Mouse (Mus musculus) liver, embryonic 15.5 days (tissue): ENCODE measurements around the gene Col23a1. TPM values are rescaled to one million over a fixed set of nuclear protein-coding genes. Genes with fewer than 3 reads are reported as not detected.
A peak's percentile ranks its signal among the peaks of the same experiment; 100 is the strongest.

Experiments
- ATAC-seq: fragments of 200-750 bp; cut with Nextera tagmentation; 2 replicates; pipeline ENCODE4 v1.8.0; 2017; ENCODE audit warnings: moderate number of reproducible peaks, mild to moderate bottlenecking, moderate library complexity; ENCODE audit not compliant: insufficient read depth
- H3K27ac ChIP-seq: fragments of 300-500 bp; sonication (generic); replicated peaks from 2 replicates; pipeline ENCODE4 v1.5.1; 2015; ENCODE audit warnings: mild to moderate bottlenecking, inconsistent platforms
- H3K27me3 ChIP-seq: fragments of 300-500 bp; sonication (generic); 2 replicates; pipeline ENCODE4 v1.6.1; 2015; ENCODE audit warnings: mild to moderate bottlenecking, inconsistent platforms
- H3K36me3 ChIP-seq: fragments of 300-500 bp; sonication (generic); replicated peaks from 2 replicates; pipeline ENCODE4 v1.6.1; 2015; ENCODE audit warnings: moderate library complexity, mild to moderate bottlenecking, inconsistent platforms
- H3K4me1 ChIP-seq: fragments of 300-500 bp; sonication (generic); replicated peaks from 2 replicates; pipeline ENCODE4 v1.6.1; 2015; ENCODE audit warnings: inconsistent platforms
- H3K4me2 ChIP-seq: fragments of 300-500 bp; sonication (generic); 2 replicates; pipeline ENCODE4 v1.6.1; 2015; ENCODE audit warnings: moderate library complexity, mild to moderate bottlenecking, inconsistent platforms
- H3K4me3 ChIP-seq: fragments of 300-500 bp; sonication (generic); replicated peaks from 2 replicates; pipeline ENCODE4 v1.5.1; 2015; ENCODE audit warnings: mild to moderate bottlenecking, inconsistent platforms
- H3K9ac ChIP-seq: fragments of 300-500 bp; sonication (generic); 2 replicates; pipeline ENCODE4 v1.6.1; 2015; ENCODE audit warnings: moderate library complexity, mild to moderate bottlenecking, inconsistent platforms
- H3K9me3 ChIP-seq: fragments of 300-500 bp; sonication (generic); replicated peaks from 2 replicates; pipeline ENCODE4 v1.6.1; 2016; ENCODE audit warnings: inconsistent platforms
- WGBS: fragments of 180-500 bp; shearing (Covaris S2); methylation state at CpG from one replicate; pipeline ENCODE4 v1.1.7; 2015; ENCODE audit warnings: mixed read lengths; ENCODE audit not compliant: insufficient replicate concordance; 5-methylcytosine and 5-hydroxymethylcytosine counted together
- polyA plus RNA-seq: library from polyadenylated mRNA; unstranded; fragments of >200 nt; fragmentation: Nextera tagmentation; extraction: Ambion mirVana; gene quantifications from 2 replicates; pipeline ENCODE4 v1.2.1, GENCODE M21; 2015

Col23a1 gene
- polyA plus RNA-seq, 1 experiment from 2014 or later = 0.17 TPM

DNA sequence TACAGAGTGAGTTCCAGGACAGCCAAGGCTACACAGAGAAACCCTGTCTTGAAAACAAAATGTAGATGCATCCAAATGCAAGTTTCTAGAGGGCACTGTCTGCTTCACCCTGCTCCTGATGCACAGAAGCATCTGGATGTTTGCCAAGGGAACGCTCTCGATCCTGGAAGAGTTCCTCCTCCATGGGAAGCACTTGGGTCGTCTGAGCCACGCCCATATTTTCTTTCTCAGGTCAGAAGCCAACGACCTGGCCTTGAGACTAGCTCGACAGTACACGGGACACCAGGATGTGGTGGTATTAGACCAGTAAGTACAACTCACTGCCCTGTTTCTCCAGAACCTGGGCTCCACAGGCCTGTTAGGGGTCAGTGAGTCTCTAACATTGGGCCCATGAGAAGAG, 301.4 kb downstream of the Col23a1 start:
- H3K9me3 ChIP-seq = no peaks in the 10 kb centered on the region
- WGBS = 73% methylated on average over 7 of the region's 7 CpGs
- H3K9ac ChIP-seq = no peak overlapping the region
- no peak for ATAC-seq
- H3K4me3 ChIP-seq = no peak overlapping the region
- no peak overlapping the region for H3K27ac ChIP-seq
- H3K4me1 ChIP-seq = peaks cover 19% of the 10 kb centered on the region
- H3K27me3 ChIP-seq = no peaks in the 10 kb centered on the region
- no peak overlapping the region for H3K4me2 ChIP-seq
- H3K36me3 ChIP-seq = peaks cover 99% of the 10 kb centered on the region

DNA sequence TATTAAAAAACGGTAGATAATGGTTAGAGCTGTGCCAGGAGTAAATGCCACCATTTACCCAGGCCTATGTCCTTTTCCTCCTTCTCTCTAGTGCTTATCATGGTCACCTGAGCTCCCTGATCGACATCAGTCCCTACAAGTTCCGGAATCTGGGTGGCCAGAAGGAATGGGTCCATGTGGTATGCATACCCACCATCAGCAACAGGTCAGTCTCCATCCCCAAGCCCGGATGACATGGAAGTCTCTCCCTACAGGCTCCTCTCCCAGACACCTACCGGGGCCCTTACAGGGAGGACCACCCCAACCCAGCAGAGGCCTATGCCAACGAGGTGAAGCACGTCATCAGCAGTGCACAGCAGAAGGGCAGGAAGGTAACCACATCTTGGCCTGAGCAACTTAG, 302.2 kb downstream of the Col23a1 start:
- ATAC-seq = no peak
- Histone ChIP-seq H3K9ac (no peak overlapping the region), H3K9me3 (no peaks in the 10 kb centered on the region), H3K27ac (no peak overlapping the region), H3K4me2 (no peak overlapping the region), H3K4me1 (peaks cover 14% of the 10 kb centered on the region), H3K27me3 (no peaks in the 10 kb centered on the region), H3K36me3 (peaks cover 99% of the 10 kb centered on the region), H3K4me3 (no peak overlapping the region)
- WGBS = 84% methylated on average over 7 of the region's 7 CpGs

DNA sequence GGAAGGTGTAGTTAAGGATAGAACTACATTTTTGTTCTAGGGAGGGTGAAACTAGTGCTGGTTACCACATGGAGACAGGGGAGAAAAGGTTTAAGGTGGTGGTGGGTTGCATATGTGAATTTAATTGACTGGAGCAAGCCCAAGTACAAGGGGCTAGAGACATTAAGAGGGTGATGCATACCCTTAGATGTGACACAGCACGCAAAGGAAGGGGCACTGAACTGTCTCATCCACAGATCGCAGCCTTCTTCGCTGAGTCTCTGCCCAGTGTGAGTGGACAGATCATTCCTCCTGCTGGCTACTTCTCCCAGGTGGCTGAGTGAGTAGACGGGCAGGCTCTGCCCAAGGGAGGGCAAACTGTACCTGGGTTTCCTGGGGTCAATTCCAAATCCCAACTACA, 303.6 kb downstream of the Col23a1 start:
- Histone ChIP-seq H3K36me3 (peaks cover 99% of the 10 kb centered on the region), H3K4me2 (no peak overlapping the region), H3K9me3 (no peaks in the 10 kb centered on the region), H3K27me3 (no peaks in the 10 kb centered on the region), H3K27ac (no peak overlapping the region), H3K9ac (no peak overlapping the region), H3K4me3 (no peak overlapping the region), H3K4me1 (peaks cover 16% of the 10 kb centered on the region; the same call in 1 of the 2 replicates)
- WGBS = 85% methylated on average over 4 of the region's 4 CpGs
- ATAC-seq = no peak

DNA sequence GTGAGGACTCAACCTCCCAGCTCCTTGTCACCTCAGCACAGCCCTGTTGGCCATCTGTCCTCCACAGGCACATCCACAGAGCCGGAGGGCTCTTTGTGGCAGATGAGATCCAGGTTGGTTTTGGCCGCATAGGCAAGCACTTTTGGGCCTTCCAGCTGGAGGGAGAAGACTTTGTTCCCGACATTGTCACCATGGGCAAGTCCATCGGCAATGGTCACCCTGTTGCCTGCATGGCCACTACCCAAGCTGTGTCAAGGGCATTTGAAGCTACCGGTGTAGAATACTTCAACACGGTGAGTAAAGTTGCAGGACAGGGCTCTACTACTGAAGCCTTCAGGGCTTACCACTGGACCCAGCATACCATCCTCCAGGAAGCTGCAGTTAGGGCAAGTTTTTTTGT, 304.1 kb downstream of the Col23a1 start:
- H3K9ac ChIP-seq = no peak overlapping the region
- H3K27ac ChIP-seq = no peak overlapping the region
- H3K36me3 ChIP-seq = peaks cover 99% of the 10 kb centered on the region
- H3K4me3 ChIP-seq = no peak overlapping the region
- no peak for ATAC-seq
- H3K4me1 ChIP-seq = peaks cover 18% of the 10 kb centered on the region; the same call in 1 of the 2 replicates
- no peaks in the 10 kb centered on the region for H3K9me3 ChIP-seq
- no peak overlapping the region for H3K4me2 ChIP-seq
- 86% methylated on average over 6 of the region's 6 CpGs for WGBS
- no peaks in the 10 kb centered on the region for H3K27me3 ChIP-seq

DNA sequence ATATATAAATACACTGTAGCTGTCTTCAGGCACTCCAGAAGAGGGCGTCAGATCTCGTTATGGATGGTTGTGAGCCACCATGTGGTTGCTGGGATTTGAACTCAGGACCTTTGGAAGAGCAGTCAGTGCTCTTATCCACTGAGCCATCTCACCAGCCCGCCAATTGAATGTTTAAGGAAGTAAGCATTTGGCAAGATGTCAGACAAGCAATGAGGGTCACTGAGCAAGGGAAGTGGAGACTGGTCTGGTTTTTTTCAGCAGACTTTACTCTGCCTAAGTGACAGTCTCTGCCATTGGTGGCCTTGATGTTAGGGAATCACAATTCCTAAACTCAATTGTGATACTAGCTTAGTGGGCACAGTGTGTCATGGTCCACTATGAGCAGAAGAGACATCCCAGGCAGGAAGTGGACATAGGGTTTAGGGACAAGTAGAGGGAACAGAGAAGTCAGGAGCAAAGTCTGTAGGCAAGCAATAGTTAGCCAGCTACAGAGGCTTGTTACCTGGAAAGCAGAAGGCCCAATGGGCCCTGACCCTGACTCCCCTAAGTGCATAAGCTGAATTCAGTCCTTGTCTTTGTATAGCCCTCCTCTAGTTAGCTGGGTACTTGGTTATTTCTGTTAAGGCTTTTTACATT, 305.1 kb downstream of the Col23a1 start:
- H3K4me2 ChIP-seq = no peak overlapping the region
- no peak overlapping the region for H3K4me3 ChIP-seq
- 0 out of 2 replicates have a peak overlapping the region, but pooled peaks have one; percentile 31 for H3K27ac ChIP-seq
- H3K36me3 ChIP-seq = peaks cover 100% of the 10 kb centered on the region
- H3K9ac ChIP-seq = no peak overlapping the region
- no peaks in the 10 kb centered on the region for H3K27me3 ChIP-seq
- no peak for ATAC-seq
- peaks cover 18% of the 10 kb centered on the region; the same call in 1 of the 2 replicates for H3K4me1 ChIP-seq
- 58% methylated on average over 3 of the region's 3 CpGs for WGBS
- H3K9me3 ChIP-seq = no peaks in the 10 kb centered on the region

DNA sequence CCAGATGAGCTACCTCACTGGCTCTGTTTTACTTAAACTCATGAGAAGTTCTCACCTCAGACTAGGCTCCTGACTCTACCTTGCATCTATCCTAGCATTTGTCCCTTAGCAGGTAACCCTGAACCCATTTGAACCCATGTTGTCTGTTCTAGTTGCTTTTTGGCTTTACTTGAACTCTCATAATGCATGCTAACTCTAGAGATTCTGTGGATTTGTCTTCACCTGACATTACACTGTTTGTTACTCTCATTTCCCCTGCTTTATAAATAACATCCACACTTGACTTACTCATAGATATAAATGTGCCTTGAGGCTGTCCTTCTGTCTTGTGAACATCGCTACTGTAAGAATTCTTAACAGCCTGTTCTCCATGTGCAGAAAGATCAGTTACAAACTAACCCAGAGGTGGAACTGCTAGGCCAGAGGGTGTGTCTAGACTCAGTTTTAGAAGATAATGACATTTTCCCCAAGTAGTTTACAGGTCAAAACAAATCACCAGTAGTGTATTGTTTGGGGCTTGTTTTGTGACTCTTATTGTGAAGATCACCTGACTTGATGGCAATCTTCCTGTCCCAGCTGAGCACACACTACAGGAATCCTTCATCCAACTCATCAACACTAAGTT, 305.9 kb downstream of the Col23a1 start:
- Histone ChIP-seq H3K27me3 (no peaks in the 10 kb centered on the region), H3K4me3 (no peak overlapping the region), H3K4me1 (peaks cover 18% of the 10 kb centered on the region; the same call in 1 of the 2 replicates), H3K36me3 (peaks cover 100% of the 10 kb centered on the region), H3K9me3 (no peaks in the 10 kb centered on the region), H3K9ac (no peak overlapping the region), H3K4me2 (no peak overlapping the region), H3K27ac (no peak overlapping the region)
- WGBS = 68% methylated on average over 1 of the region's 1 CpGs
- ATAC-seq = no peak

DNA sequence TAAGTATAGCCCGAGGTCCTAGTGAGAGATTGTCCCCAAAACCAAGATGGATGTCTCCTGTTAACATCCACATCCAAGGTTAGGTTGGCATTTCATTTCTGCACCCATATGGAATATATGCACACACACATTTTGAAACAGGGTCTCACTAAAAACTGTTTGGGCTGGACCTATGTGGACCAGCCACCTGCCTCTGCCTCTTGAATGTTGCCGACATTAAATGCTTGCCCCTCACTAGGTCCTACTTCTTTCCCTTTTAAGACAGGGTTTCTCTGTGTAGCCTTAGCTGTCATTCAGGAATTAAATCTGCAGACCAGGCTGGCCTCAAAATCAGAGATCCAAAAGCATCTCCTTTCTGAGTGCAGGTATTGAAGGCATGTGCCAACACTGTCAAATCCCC, 307.8 kb downstream of the Col23a1 start:
- Histone ChIP-seq H3K4me1 (peaks cover 35% of the 10 kb centered on the region), H3K4me3 (no peak overlapping the region), H3K9me3 (no peaks in the 10 kb centered on the region), H3K9ac (no peak overlapping the region), H3K27me3 (no peaks in the 10 kb centered on the region), H3K36me3 (peaks cover 100% of the 10 kb centered on the region), H3K27ac (no peak overlapping the region), H3K4me2 (no peak overlapping the region)
- WGBS = 49% methylated on average over 2 of the region's 2 CpGs
- ATAC-seq = no peak

DNA sequence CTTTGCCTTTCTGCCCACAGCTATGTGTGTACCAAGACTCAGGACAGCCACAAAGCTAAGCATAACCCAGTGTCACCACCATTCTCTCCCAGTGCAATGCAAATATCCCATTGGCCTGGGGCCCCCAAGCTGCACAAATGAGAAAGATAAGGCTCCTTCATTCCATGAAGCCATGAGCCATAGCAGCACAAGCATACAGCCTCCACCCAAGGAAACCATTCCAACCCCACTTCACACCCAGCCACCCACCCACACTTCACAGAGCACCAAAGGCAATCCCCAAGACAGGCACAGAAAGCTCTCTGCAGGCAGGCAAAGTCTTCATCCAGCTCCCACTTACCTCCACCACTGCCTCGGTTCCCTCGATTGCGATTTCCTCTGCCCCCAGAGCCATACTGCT, 312.5 kb downstream of the Col23a1 start:
- Histone ChIP-seq H3K9ac (no peak overlapping the region), H3K4me3 (no peak overlapping the region), H3K27me3 (no peaks in the 10 kb centered on the region), H3K36me3 (peaks cover 85% of the 10 kb centered on the region), H3K27ac (no peak overlapping the region), H3K9me3 (no peaks in the 10 kb centered on the region), H3K4me2 (no peak overlapping the region), H3K4me1 (peaks cover 59% of the 10 kb centered on the region)
- WGBS = 74% methylated on average over 3 of the region's 3 CpGs
- no peak for ATAC-seq

DNA sequence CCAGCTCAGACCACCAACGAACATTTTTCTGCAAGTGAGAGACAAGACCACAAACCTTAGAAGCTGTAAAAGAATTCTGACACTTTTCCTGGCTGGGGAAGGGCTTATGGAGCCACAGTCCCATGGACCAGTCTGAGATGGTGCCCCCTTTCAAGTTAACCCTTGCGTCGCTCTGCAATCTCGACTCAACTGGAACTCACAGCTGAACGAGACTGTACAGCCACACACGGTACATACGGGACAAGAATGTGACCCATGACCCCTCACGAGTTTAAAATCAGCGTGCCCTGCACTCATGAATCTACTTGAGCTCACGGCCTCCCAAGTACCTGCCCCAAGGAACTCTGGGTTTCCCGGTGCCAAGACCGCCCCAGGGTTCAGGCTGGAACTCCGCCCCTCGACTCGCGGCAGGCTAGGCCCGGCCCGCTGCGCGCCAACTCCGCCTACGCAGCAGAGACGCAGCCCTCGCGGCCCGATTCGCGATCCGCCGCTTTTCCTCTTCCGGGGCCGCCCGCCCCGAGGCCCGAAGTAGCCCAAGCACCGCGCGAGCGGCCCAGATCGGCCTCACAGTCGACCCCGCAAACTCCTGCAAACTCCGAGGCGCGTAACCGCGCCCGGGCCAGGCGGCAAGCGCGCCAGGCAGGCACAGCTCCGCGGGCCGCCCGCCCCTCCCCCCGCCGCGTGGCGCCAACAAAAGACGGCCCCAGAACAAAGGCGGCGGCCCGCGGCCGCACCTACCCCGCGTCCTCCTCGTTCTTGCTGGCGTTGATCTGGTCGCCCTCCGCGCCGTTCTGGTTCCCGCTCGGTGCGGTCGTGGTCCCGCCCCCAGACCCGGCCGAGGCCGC, 316.1 kb downstream of the Col23a1 start:
- Histone ChIP-seq H3K9me3 (no peaks in the 10 kb centered on the region), H3K4me3 (peak overlapping the region; percentile 90), H3K36me3 (peaks cover 50% of the 10 kb centered on the region), H3K9ac (peak overlapping the region; percentile 92), H3K4me1 (peaks cover 77% of the 10 kb centered on the region), H3K27ac (peak overlapping the region; percentile 91), H3K27me3 (no peaks in the 10 kb centered on the region), H3K4me2 (peak overlapping the region; percentile 84)
- ATAC-seq = peak; percentile 73
- under 1% methylated on average over 81 of the region's 81 CpGs for WGBS

DNA sequence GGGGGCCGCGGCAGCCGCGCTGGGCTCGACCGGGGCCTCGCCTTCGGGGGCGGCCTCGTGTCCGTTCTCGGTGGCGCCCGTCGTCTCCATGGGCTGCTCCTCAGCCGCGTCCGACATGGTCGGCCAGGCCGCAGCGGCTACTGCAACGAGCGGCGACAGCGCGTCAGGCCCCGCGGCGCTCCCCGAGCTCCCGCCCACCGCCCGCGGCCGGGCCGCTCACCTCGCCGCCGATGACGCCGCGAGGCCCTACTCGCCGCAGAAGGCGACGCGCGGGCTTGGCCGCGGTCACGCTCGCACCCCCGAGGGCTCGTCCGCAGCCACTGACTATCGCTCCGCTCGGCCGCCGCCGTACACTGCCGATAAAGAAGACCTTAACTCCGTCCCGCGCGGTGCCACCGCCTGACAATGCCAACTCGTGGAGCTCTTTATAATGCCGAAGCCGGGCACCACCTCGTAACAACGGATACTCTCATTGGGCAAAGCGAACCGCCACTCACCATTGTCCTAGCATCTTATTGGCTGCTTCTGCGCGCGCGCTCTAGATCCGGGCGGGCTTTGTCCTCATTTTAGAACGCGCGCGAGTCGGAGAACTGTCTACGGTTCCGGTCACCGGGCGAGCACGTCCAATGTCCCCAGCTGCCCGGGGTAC, 316.9 kb downstream of the Col23a1 start, which contains the start of gene Hnrnpab:
Gene Hnrnpab (minus strand): TSS at position 401 of the 649 bp plus-strand sequence.
- Histone ChIP-seq H3K4me1 (peaks cover 74% of the 10 kb centered on the region), H3K27me3 (no peaks in the 10 kb centered on the region), H3K9me3 (no peaks in the 10 kb centered on the region), H3K36me3 (peaks cover 42% of the 10 kb centered on the region), H3K9ac (peak within 1 kb of the TSS; percentile 92), H3K4me3 (peak within 1 kb of the TSS; percentile 90), H3K4me2 (peak within 1 kb of the TSS; percentile 84), H3K27ac (peak within 1 kb of the TSS; percentile 91)
- under 1% methylated on average over 91 of the region's 91 CpGs for WGBS
- peak; percentile 82 for ATAC-seq
